Mouse (Mus musculus) heart, adult 9 months (tissue): ENCODE results near the gene Zfp750.

Experiments used
- DNase-seq, 2 experiments: peaks; one replicate each; pipeline ENCODE4 v3.0.0; 2022; ENCODE audit warnings: low spot score in 2 of 2

The Zfp750 gene

DNA sequence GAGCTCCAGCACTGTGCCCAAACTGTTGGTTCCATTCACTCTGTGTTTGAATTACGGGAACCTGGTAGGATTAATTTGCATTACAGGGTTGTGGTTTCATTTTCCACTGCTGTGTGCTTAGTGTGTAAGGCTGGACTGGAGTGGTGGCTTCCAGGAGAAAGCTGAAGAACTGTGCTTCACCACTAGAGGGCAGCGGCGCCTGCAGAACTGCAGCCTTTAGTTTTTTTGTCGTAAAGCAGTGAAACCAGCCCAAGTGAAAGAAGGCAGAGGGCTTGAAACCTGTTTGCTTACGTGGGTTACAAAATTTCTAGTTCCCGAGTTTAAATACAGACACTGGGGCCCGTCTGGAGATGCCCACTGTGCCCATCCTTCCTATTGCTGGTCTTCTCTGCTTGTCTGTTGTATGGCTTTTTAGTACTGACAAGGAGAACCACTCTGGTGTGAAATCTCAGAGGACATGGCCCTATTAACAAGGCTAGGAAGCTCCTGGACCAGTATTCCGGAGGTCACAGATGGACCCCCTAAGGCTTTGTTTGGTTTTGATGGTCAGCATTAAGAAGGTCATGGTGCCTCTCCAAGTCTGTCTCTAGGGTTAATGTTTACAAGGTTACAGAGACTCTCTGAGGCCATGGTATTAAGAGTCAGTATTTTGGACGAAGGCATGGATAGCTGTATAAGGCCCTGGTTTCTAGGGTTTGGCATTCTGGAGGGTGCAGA, 43.3 kb downstream of the Zfp750 start:
- peak; percentile 18 to 39 for DNase-seq

DNA sequence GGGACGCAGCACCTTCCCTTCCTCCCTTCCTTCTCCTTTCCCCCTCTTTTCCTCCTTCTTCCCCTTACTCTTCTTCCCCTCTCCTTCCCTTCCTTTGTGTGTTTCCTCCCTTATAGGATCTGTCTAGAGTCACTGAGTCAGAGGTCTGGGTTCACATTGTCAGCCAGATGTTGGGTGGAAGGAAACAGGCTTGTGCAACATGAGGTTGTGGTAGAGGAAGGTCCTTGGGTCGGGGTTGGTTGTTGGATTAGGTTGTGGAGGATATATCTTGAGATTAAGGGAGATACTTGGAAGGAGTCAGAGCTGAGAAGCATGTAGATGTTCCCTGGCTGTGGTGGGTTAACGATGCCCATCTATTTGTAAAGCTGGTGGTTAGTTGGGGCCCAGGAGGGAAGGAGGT, 44.3 kb downstream of the Zfp750 start:
- DNase-seq, result no peak

DNA sequence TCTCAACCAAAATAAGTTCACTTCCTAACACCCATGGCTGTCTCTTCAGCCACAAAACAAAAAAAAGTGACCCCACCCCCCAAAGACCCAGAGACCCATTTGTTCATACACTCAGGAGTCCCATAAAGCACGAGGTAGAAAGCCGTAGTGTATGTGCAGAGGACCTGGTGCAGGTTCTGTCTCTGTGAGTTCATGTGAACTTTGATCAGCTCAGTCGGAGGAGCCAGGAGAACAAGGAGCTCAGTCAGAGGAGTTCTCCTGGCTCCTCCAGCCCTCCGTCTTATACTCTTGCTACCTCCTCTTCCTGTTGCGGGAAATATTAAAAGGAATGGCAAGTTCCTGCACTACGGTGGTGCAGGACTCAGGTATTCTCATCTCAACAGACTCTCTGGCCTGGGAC, 51.7 kb downstream of the Zfp750 start:
- no peak for DNase-seq
